Mouse (Mus musculus) retina, embryonic 14.5 days (tissue): Measurements from ENCODE around the gene Btbd11.
"Not testable (repeated sequence)": the region's sequence is repeated elsewhere in the genome, so short reads cannot be mapped to it uniquely, and the experiment has no call there.

Source experiments
- DNase-seq: peaks from one replicate; pipeline ENCODE4 v3.0.0-alpha.2; 2015; ENCODE audit warnings: low spot score

Gene Btbd11

GRCm38 (mm10) chr10:85655881-85656280 lies 269.3 kb downstream of the Btbd11 start:
- DNase-seq: no peak

- no peak for DNase-seq
Observed at GRCm38 (mm10) chr10:85657886-85658285, 271.3 kb downstream of the Btbd11 start.

GRCm38 (mm10) chr10:85673512-85673921 lies 286.9 kb downstream of the Btbd11 start:
- DNase-seq: no peak

GRCm38 (mm10) chr10:85678635-85679034 lies 292.0 kb downstream of the Btbd11 start:
- DNase-seq: peak; percentile 72

GRCm38 (mm10) chr10:85682446-85682845 lies 295.8 kb downstream of the Btbd11 start:
- no peak for DNase-seq

GRCm38 (mm10) chr10:85694429-85694828 lies 307.8 kb downstream of the Btbd11 start:
- not testable (repeated sequence) for DNase-seq

GRCm38 (mm10) chr10:85699721-85700120 lies 313.1 kb downstream of the Btbd11 start:
- no peak for DNase-seq

- not testable (repeated sequence) for DNase-seq
Observed at GRCm38 (mm10) chr10:85709790-85710189, 323.2 kb downstream of the Btbd11 start.
